In the genomic region with DNA sequence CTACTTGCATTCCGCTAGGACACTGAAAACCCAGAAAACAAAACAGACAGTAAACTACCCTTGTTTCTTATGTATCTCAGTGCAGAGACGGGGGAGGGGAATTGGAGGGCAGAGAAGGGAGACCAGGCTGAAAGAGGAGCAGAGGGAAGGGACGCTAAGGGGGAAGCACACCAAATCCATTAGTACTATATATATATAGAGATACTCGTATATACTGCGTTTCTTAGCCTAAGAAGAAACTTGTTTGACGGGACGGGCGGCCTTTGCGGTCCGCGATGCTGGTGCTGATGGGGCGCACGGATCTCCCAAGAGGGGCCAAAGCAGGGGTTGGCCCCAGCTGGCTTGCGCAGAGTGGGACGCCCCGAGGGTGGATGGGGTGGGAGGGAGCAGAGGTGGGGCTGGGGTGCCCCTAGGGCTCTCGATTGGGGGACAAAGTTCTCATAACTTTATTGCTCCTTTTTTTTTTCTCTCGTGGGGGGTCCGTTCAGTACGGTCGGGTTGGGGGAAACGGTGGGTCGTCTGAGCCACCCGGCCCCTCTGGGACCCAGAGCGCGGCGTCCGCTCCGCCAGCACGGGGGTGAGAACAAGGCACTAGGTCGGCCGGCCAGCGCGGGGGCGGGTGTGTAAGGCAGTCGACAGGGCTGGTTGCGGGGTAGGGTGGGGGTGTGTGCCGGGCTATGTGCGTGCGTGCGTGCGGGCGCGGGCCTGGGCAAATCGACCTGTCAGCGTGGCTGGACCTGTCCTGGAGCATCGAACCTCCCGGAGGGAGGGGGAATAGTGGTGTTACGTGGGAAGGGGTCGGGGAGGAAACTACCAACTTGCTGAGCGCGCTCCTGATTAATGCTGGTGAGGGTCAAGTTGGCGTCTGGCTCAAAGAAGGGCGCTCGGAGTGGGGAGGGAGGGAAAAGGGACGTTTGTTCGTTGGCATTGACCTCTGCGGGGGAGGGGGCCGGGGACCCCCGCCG, we compare ENCODE assay signal across 9 mouse cellular contexts. TPM values are rescaled to one million over a fixed set of nuclear protein-coding genes. Genes with fewer than 3 reads are reported as not detected.
DNase-seq lines count a peak whose midpoint lies in the region; ATAC-seq lines count a peak whose summit lies in the region.
"Had no signal": no experiment of that assay in that cellular context is flagged by ENCODE, and none has a peak within 500 bp of the region (broad histone marks: within the 10 kb centered on the region; RNA-seq: fewer than 3 reads in every experiment).

No protein-coding gene starts in this region.

- H3K27ac ChIP-seq in kidney, embryonic 15.5 days, result peak overlapping the region; percentile 45; the same call in 1 of the 2 replicates
- H3K27ac ChIP-seq in limb, embryonic 12.5 days, result no peak overlapping the region
- peak overlapping the region; percentile 68 for H3K27ac ChIP-seq in midbrain, embryonic 16.5 days (ENCODE audit: low read length)

- no peak for DNase-seq in kidney, adult 9 months
- DNase-seq in R1 (ENCODE audit: low read depth, low spot score), result peak; percentile 67
- DNase-seq in heart, adult 18-20 months, result peak; percentile 59 to 65
- DNase-seq in frontal cortex, adult 2 months (ENCODE audit: extremely low spot score in 1 of 2, low spot score in 1 of 2), result no peak
- DNase-seq in right cerebral cortex, postnatal 25 days, result no peak

- H3K4me2 ChIP-seq in kidney, embryonic 15.5 days, result peak overlapping the region; percentile 60
- H3K4me2 ChIP-seq in limb, embryonic 12.5 days, result peak overlapping the region; percentile 49
- peak overlapping the region; percentile 42 for H3K4me2 ChIP-seq in midbrain, embryonic 16.5 days (ENCODE audit: low read length)

- peaks cover 73% of the 10 kb centered on the region for H3K4me1 ChIP-seq in kidney, embryonic 15.5 days
- H3K4me1 ChIP-seq in limb, embryonic 12.5 days (replicated peaks), result peaks cover 80% of the 10 kb centered on the region
- peaks cover 24% of the 10 kb centered on the region for H3K4me1 ChIP-seq in midbrain, embryonic 16.5 days (ENCODE audit: control insufficient read depth, insufficient read depth, low read length)

- H3K36me3 ChIP-seq in kidney, embryonic 15.5 days, result no peaks in the 10 kb centered on the region
- peaks cover 15% of the 10 kb centered on the region for H3K36me3 ChIP-seq in limb, embryonic 12.5 days
- H3K36me3 ChIP-seq in midbrain, embryonic 16.5 days (ENCODE audit: control insufficient read depth, insufficient read depth, low read length), result no peaks in the 10 kb centered on the region

- H3K4me3 ChIP-seq in kidney, embryonic 15.5 days (replicated peaks), result peak overlapping the region; percentile 36
- peak overlapping the region; percentile 27 for H3K4me3 ChIP-seq in limb, embryonic 12.5 days (replicated peaks)
- H3K4me3 ChIP-seq in midbrain, embryonic 16.5 days (ENCODE audit: low read depth, low read length), result peak overlapping the region; percentile 18

- 0 out of 2 replicates have a peak overlapping the region, but pooled peaks have one; percentile 29 for H3K9ac ChIP-seq in kidney, embryonic 15.5 days
- H3K9ac ChIP-seq in limb, embryonic 12.5 days (replicated peaks), result no peak overlapping the region
- H3K9ac ChIP-seq in midbrain, embryonic 16.5 days (ENCODE audit: low read depth, low read length), result peak overlapping the region; percentile 42

- no peak for ATAC-seq in kidney, embryonic 15.5 days (replicated peaks; ENCODE audit: low FRiP score)
- no peak for ATAC-seq in limb, embryonic 12.5 days (ENCODE audit: insufficient number of reproducible peaks, insufficient read depth, low FRiP score, low TSS enrichment, low read depth)
- ATAC-seq in midbrain, embryonic 16.5 days, result no peak

- peaks cover 84% of the 10 kb centered on the region for H3K27me3 ChIP-seq in kidney, embryonic 15.5 days
- H3K27me3 ChIP-seq in limb, embryonic 12.5 days, result peaks cover 77% of the 10 kb centered on the region
- H3K27me3 ChIP-seq in midbrain, embryonic 16.5 days (ENCODE audit: control insufficient read depth, insufficient read depth, low read depth, low read length), result peaks cover 38% of the 10 kb centered on the region

- no peaks in the 10 kb centered on the region for H3K9me3 ChIP-seq in kidney, embryonic 15.5 days (replicated peaks)
- H3K9me3 ChIP-seq in limb, embryonic 12.5 days, result no peaks in the 10 kb centered on the region
- H3K9me3 ChIP-seq in midbrain, embryonic 16.5 days (replicated peaks; ENCODE audit: control insufficient read depth, low read length, poor library complexity, severe bottlenecking), result no peaks in the 10 kb centered on the region

- WGBS in kidney, embryonic 15.5 days, result 3% methylated on average over 59 of the region's 61 CpGs
- WGBS in limb, embryonic 12.5 days, result 2% methylated on average over 61 of the region's 61 CpGs
- WGBS in midbrain, embryonic 16.5 days, result 3% methylated on average over 59 of the region's 61 CpGs

RNA-seq across cellular contexts. Expression of a gene that starts 3.9 kb away (rescaled TPM):
- polyA plus RNA-seq in kidney, embryonic 15.5 days (2015; fragmentation: Nextera tagmentation; extraction: Ambion mirVana), result 7.6 and 7.8 TPM in 2 replicates
- 1 to 10 TPM; 3.1 to 4.4 TPM for total RNA-seq in heart, adult 18-20 months (2021)
- polyA plus RNA-seq in limb, embryonic 12.5 days (2016; fragmentation: Nextera tagmentation; extraction: Ambion mirVana), result 3.7 and 4.7 TPM in 2 replicates
- 2.2 and 3.1 TPM in 2 replicates for polyA plus RNA-seq in midbrain, embryonic 16.5 days (2015; fragmentation: Nextera tagmentation; extraction: Ambion mirVana)
- 2.9 and 4.1 TPM in 2 replicates for polyA plus RNA-seq in frontal cortex, adult 2 months (2012; rRNA removed)

RNA-seq across cellular contexts. Expression of a gene that starts 17.5 kb away (rescaled TPM):
- 23.9 and 25.6 TPM in 2 replicates for polyA plus RNA-seq in kidney, embryonic 15.5 days (2015; fragmentation: Nextera tagmentation; extraction: Ambion mirVana)
- 10 to 100 TPM; 31.4 to 32.7 TPM for total RNA-seq in heart, adult 18-20 months (2021)
- 16.9 and 21.4 TPM in 2 replicates for polyA plus RNA-seq in limb, embryonic 12.5 days (2016; fragmentation: Nextera tagmentation; extraction: Ambion mirVana)
- polyA plus RNA-seq in midbrain, embryonic 16.5 days (2015; fragmentation: Nextera tagmentation; extraction: Ambion mirVana), result 13.0 and 14.2 TPM in 2 replicates
- 79.7 and 79.8 TPM in 2 replicates for polyA plus RNA-seq in frontal cortex, adult 2 months (2012; rRNA removed)

RNA-seq across cellular contexts. Expression of a gene that starts 17.7 kb away (rescaled TPM):
- 1.9 and 2.3 TPM in 2 replicates for polyA plus RNA-seq in kidney, embryonic 15.5 days (2015; fragmentation: Nextera tagmentation; extraction: Ambion mirVana)
- under 1 TPM; 0.40 to 0.69 TPM for total RNA-seq in heart, adult 18-20 months (2021)
- polyA plus RNA-seq in limb, embryonic 12.5 days (2016; fragmentation: Nextera tagmentation; extraction: Ambion mirVana), result 9.7 and 11.8 TPM in 2 replicates
- polyA plus RNA-seq in midbrain, embryonic 16.5 days (2015; fragmentation: Nextera tagmentation; extraction: Ambion mirVana), result 0.80 and 1.1 TPM in 2 replicates
- 0.36 TPM in 1 of 2 replicates, not detected in the other for polyA plus RNA-seq in frontal cortex, adult 2 months (2012; rRNA removed)
- total RNA-seq: left cerebral cortex, postnatal 14 days had no signal

RNA-seq across cellular contexts. Expression of a gene that starts 19.0 kb away (rescaled TPM):
- 68.7 and 73.8 TPM in 2 replicates for polyA plus RNA-seq in kidney, embryonic 15.5 days (2015; fragmentation: Nextera tagmentation; extraction: Ambion mirVana)
- total RNA-seq in heart, adult 18-20 months (2021), result 10 to 100 TPM; 34.2 to 45.1 TPM
- 63.4 and 66.9 TPM in 2 replicates for polyA plus RNA-seq in limb, embryonic 12.5 days (2016; fragmentation: Nextera tagmentation; extraction: Ambion mirVana)
- polyA plus RNA-seq in midbrain, embryonic 16.5 days (2015; fragmentation: Nextera tagmentation; extraction: Ambion mirVana), result 59.0 and 68.1 TPM in 2 replicates
- 143 and 157 TPM in 2 replicates for polyA plus RNA-seq in frontal cortex, adult 2 months (2012; rRNA removed)

RNA-seq across cellular contexts. Expression of a gene that starts 42.5 kb away (rescaled TPM):
- 73.4 and 80.3 TPM in 2 replicates for polyA plus RNA-seq in kidney, embryonic 15.5 days (2015; fragmentation: Nextera tagmentation; extraction: Ambion mirVana)
- total RNA-seq in heart, adult 18-20 months (2021), result 10 to 100 TPM; 11.2 to 13.4 TPM
- 134 and 144 TPM in 2 replicates for polyA plus RNA-seq in limb, embryonic 12.5 days (2016; fragmentation: Nextera tagmentation; extraction: Ambion mirVana)
- polyA plus RNA-seq in midbrain, embryonic 16.5 days (2015; fragmentation: Nextera tagmentation; extraction: Ambion mirVana), result 13.0 and 16.3 TPM in 2 replicates
- polyA plus RNA-seq in frontal cortex, adult 2 months (2012; rRNA removed), result 11.1 and 21.5 TPM in 2 replicates

Comparison
In these comparisons a context has a peak if more than half of its experiments do, and no peak if none do; other contexts are left out.
1. DNase-seq: peak in R1 (single experiment) and heart, adult 18-20 months (2 of 2); none in kidney, adult 9 months (single experiment), frontal cortex, adult 2 months (0 of 2) and right cerebral cortex, postnatal 25 days (single experiment).
2. Peak in every context shown above with its lines, with median percentiles within 50 percentile points of each other: H3K4me2 ChIP-seq and H3K4me3 ChIP-seq.